In genomic region chr2:6367497-6367896, GRCm38 (mm10) we compare ENCODE assay signal across 21 mouse cellular contexts. TPM values are rescaled to one million over a fixed set of nuclear protein-coding genes. Genes with fewer than 3 reads are reported as not detected.
A peak's percentile ranks its signal among the peaks of the same experiment; 100 is the strongest.
DNase-seq lines count a peak whose midpoint lies in the region; ATAC-seq and TF ChIP-seq lines count a peak whose summit lies in the region.
"Had no signal": no experiment of that assay in that cellular context is flagged by ENCODE, and none has a peak within 500 bp of the region (broad histone marks: within the 10 kb centered on the region; RNA-seq: fewer than 3 reads in every experiment).

No protein-coding gene starts in this region.

- H3K4me3 ChIP-seq in limb, embryonic 13.5 days: no peak overlapping the region
- H3K4me3 ChIP-seq in limb, embryonic 10.5 days: no peak overlapping the region
- H3K4me3 ChIP-seq in lung, postnatal 0 days (ENCODE audit: low read depth, low read length): no peak overlapping the region
- no peak overlapping the region for H3K4me3 ChIP-seq in embryonic facial prominence, embryonic 13.5 days
- H3K4me3 ChIP-seq: erythroblast, embryonic 14.5 days; forebrain, embryonic 13.5 days; heart, adult 2 months; heart, embryonic 13.5 days; hindbrain, embryonic 12.5 days; kidney, embryonic 15.5 days; limb, embryonic 12.5 days; liver, embryonic 13.5 days; neural tube, embryonic 15.5 days had no signal

- H3K4me1 ChIP-seq in limb, embryonic 13.5 days: peaks cover 53% of the 10 kb centered on the region
- peaks cover 11% of the 10 kb centered on the region for H3K4me1 ChIP-seq in limb, embryonic 10.5 days
- H3K4me1 ChIP-seq in lung, postnatal 0 days (ENCODE audit: insufficient read depth, low read depth, low read length): peaks cover 7% of the 10 kb centered on the region; the same call in 1 of the 2 replicates
- H3K4me1 ChIP-seq in embryonic facial prominence, embryonic 13.5 days: peaks cover 52% of the 10 kb centered on the region

- H3K4me2 ChIP-seq in limb, embryonic 13.5 days (replicated peaks): no peak overlapping the region
- no peak overlapping the region for H3K4me2 ChIP-seq in lung, postnatal 0 days (replicated peaks; ENCODE audit: low read depth, low read length)
- H3K4me2 ChIP-seq in embryonic facial prominence, embryonic 13.5 days: no peak overlapping the region
- H3K4me2 ChIP-seq: forebrain, embryonic 13.5 days; heart, embryonic 13.5 days; hindbrain, embryonic 12.5 days; kidney, embryonic 15.5 days; limb, embryonic 12.5 days; liver, embryonic 13.5 days; midbrain, embryonic 11.5 days; neural tube, embryonic 15.5 days had no signal

- no peak overlapping the region for H3K9ac ChIP-seq in limb, embryonic 13.5 days
- H3K9ac ChIP-seq in lung, postnatal 0 days (replicated peaks; ENCODE audit: low read depth): no peak overlapping the region
- no peak overlapping the region for H3K9ac ChIP-seq in embryonic facial prominence, embryonic 13.5 days
- H3K9ac ChIP-seq: forebrain, embryonic 13.5 days; heart, embryonic 13.5 days; hindbrain, embryonic 12.5 days; kidney, embryonic 15.5 days; limb, embryonic 12.5 days; liver, embryonic 13.5 days; neural tube, embryonic 15.5 days had no signal

- no peak for TF ChIP-seq CTCF in lung, postnatal 0 days (IDR thresholded peaks at IDR 0.05)

- 83% methylated on average over 6 of the region's 6 CpGs for WGBS in limb, embryonic 13.5 days
- WGBS in limb, embryonic 10.5 days: 89% methylated on average over 6 of the region's 6 CpGs
- 68% methylated on average over 6 of the region's 6 CpGs for WGBS in lung, postnatal 0 days
- WGBS in embryonic facial prominence, embryonic 13.5 days: 85% methylated on average over 6 of the region's 6 CpGs

- no peak for ATAC-seq in limb, embryonic 13.5 days (ENCODE audit: low FRiP score, low read depth)
- peak; percentile 46 for ATAC-seq in lung, postnatal 0 days
- ATAC-seq in embryonic facial prominence, embryonic 13.5 days (ENCODE audit: insufficient number of reproducible peaks, insufficient read depth, low FRiP score, low TSS enrichment, low read depth): no peak
- ATAC-seq: forebrain, embryonic 13.5 days had no signal

- peak overlapping the region; percentile 44; the same call in 1 of the 2 replicates for H3K27ac ChIP-seq in limb, embryonic 13.5 days
- H3K27ac ChIP-seq in limb, embryonic 10.5 days: no peak overlapping the region
- H3K27ac ChIP-seq in lung, postnatal 0 days (ENCODE audit: low read length): peak overlapping the region; percentile 39; the same call in 1 of the 2 replicates
- H3K27ac ChIP-seq in embryonic facial prominence, embryonic 13.5 days: 0 out of 2 replicates have a peak overlapping the region, but pooled peaks have one; percentile 75
- H3K27ac ChIP-seq: forebrain, embryonic 13.5 days; heart, adult 2 months; heart, embryonic 13.5 days; hindbrain, embryonic 12.5 days; kidney, embryonic 15.5 days; liver, embryonic 13.5 days; neural tube, embryonic 15.5 days had no signal

- no peaks in the 10 kb centered on the region for H3K36me3 ChIP-seq in limb, embryonic 13.5 days
- H3K36me3 ChIP-seq in limb, embryonic 10.5 days: no peaks in the 10 kb centered on the region
- H3K36me3 ChIP-seq in lung, postnatal 0 days (ENCODE audit: insufficient read depth, low read length): no peaks in the 10 kb centered on the region
- no peaks in the 10 kb centered on the region for H3K36me3 ChIP-seq in embryonic facial prominence, embryonic 13.5 days
- H3K36me3 ChIP-seq: heart, embryonic 13.5 days; hindbrain, embryonic 12.5 days; kidney, embryonic 15.5 days; limb, embryonic 12.5 days; liver, embryonic 13.5 days; neural tube, embryonic 15.5 days had no signal

- no peak for TF ChIP-seq EP300 in lung, postnatal 0 days (IDR thresholded peaks at IDR 0.05)

- no peaks in the 10 kb centered on the region for H3K27me3 ChIP-seq in limb, embryonic 13.5 days
- H3K27me3 ChIP-seq in limb, embryonic 10.5 days (ENCODE audit: low read depth, poor library complexity, severe bottlenecking): no peaks in the 10 kb centered on the region
- H3K27me3 ChIP-seq in lung, postnatal 0 days (replicated peaks; ENCODE audit: insufficient read depth, low read length): no peaks in the 10 kb centered on the region
- no peaks in the 10 kb centered on the region for H3K27me3 ChIP-seq in embryonic facial prominence, embryonic 13.5 days
- H3K27me3 ChIP-seq: forebrain, embryonic 13.5 days; heart, embryonic 13.5 days; hindbrain, embryonic 12.5 days; kidney, embryonic 15.5 days; limb, embryonic 12.5 days; liver, embryonic 13.5 days; neural tube, embryonic 15.5 days had no signal

- no peaks in the 10 kb centered on the region for H3K9me3 ChIP-seq in limb, embryonic 13.5 days
- H3K9me3 ChIP-seq in limb, embryonic 10.5 days (replicated peaks): no peaks in the 10 kb centered on the region
- H3K9me3 ChIP-seq in lung, postnatal 0 days (ENCODE audit: low read length): no peaks in the 10 kb centered on the region
- no peaks in the 10 kb centered on the region for H3K9me3 ChIP-seq in embryonic facial prominence, embryonic 13.5 days
- H3K9me3 ChIP-seq: forebrain, embryonic 13.5 days; heart, embryonic 13.5 days; hindbrain, embryonic 12.5 days; kidney, embryonic 15.5 days; limb, embryonic 12.5 days; liver, embryonic 13.5 days; neural tube, embryonic 15.5 days had no signal

- no peak for DNase-seq in limb, embryonic 10.5 days (ENCODE audit: low spot score)
- peak; percentile 44 for DNase-seq in lung, postnatal 0 days (ENCODE audit: low spot score)
- no peak for DNase-seq in lung, postnatal 14 days
- DNase-seq in kidney, postnatal 10 days: no peak
- DNase-seq in cerebellum, postnatal 14 days: no peak
- DNase-seq: adrenal gland, postnatal 25 days; B cell, adult 2 months; cerebellum, adult 8-10 months; gastrocnemius, postnatal 36 days; heart, adult 2 months; liver, embryonic 13.5 days had no signal

RNA-seq across cellular contexts. Expression of gene Usp6nl, which starts 45.0 kb away (rescaled TPM):
- 7.4 and 8.6 TPM in 2 replicates for polyA plus RNA-seq in limb, embryonic 13.5 days (2015; fragmentation: Nextera tagmentation; extraction: Ambion mirVana)
- 11.8 and 12.8 TPM in 2 replicates for polyA plus RNA-seq in limb, embryonic 10.5 days (2016; fragmentation: Nextera tagmentation; extraction: Ambion mirVana)
- 9.5 and 11.0 TPM in 2 replicates for polyA plus RNA-seq in lung, postnatal 0 days (2015; fragmentation: Nextera tagmentation; extraction: Ambion mirVana)
- polyA plus RNA-seq in embryonic facial prominence, embryonic 13.5 days (2015; fragmentation: Nextera tagmentation; extraction: Ambion mirVana): 9.7 and 10.9 TPM in 2 replicates
